Mouse (Mus musculus) heart, postnatal 0 days (tissue): ENCODE measurements at regions not wholly inside any gene's neighbourhood (a gene's known extent, or its start where the extent isn't known, plus 50 kb on each side); places are given as distances from the start of the nearest gene placed in this dataset.

Experiments
- CTCF ChIP-seq: IDR thresholded peaks from 2 replicates; pipeline ENCODE4 v1.5.1; 2016; ENCODE audit warnings: antibody characterized with exemption, control low read depth, low read depth
- EP300 ChIP-seq: IDR thresholded peaks from 2 replicates; pipeline ENCODE4 v1.6.1; 2016; ENCODE audit warnings: antibody characterized with exemption, low read depth

DNA sequence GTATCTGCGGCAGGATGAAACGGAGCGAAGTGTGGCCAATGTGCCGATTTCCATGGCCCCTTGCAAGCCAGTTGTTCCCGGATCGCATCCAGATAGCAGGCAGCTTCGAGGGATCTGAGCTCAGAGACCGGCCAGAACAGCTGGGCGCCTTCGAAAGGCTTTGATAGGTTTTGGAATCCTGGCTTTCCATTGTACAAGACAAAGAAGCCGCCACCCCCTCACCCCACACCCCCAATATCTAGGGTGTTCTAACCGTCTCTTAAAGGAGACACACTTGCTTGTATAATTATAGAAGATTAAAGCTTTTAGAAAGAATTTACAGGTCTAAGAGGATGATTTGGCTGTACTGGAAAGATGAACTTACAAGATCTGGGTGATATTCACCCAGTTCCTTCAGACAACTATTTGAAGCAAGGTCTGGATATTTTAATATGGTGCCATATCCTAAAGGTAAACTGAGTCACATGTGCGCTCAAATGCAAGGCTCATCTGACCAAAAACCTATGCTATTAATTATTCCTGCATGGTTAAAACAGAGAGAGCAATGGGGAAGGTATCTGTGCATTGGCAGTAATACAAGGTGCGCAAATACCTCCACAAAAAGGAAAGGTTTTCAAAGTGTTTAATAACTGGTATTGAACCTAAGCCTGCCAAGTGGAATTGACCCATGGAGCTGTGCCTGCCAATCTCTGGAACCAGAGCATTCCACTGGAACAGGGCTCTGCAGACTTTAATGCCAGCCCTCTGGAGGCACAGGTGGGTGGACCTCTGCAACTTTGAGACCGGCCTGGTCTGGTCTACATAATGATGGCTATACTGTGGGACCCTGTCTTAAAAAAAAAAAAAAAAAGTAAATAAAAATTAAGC is 84.4 kb upstream of the Cpm start:
- TF ChIP-seq CTCF (no peak), EP300 (no peak)
